Mouse (Mus musculus): ENCODE results near the gene Paqr4.

- TF ChIP-seq CTCF (IDR thresholded peaks at IDR 0.05; ENCODE audit: extremely low read depth, insufficient read depth, low read length) (no peak), POLR2A (IDR thresholded peaks at IDR 0.05; ENCODE audit: extremely low read depth, insufficient read depth, low read length) (no peak)
These were observed 2.3 kb upstream of the Paqr4 start for GRCm38 (mm10) chr17:23742941-23743340.

Measured in cortical plate, adult 2 months (tissue).